Mouse (Mus musculus): ENCODE measurements around the gene Nrxn3. TPM values are rescaled to one million over a fixed set of nuclear protein-coding genes. Genes with fewer than 3 reads are reported as not detected.

Nrxn3 gene
- polyA plus RNA-seq, 1 experiment from 2014 or later, result 3.5 TPM

DNA sequence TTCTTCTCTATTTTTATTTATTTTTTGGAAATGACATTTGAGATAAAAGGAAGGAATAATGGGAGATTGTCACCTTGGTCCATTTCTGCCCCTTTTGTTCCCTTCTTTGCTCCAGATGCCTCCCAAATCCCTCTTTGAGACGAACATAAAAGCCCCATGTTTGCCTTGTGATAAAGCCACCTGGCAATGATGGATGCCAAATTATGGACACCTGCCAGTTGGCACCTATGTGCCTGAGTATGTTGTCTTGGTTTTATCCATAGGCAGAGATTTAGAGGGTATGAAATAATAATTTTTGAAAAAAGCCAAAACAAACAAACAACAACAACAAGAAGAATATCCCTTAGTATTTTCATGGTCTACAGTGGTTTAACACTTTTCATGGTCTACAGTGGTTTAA, 1125.4 kb downstream of the Nrxn3 start:
- Histone ChIP-seq H3K9ac (replicated peaks; ENCODE audit: low read length) (no peak overlapping the region), H3K4me3 (ENCODE audit: low read depth, low read length) (no peak overlapping the region), H3K36me3 (replicated peaks; ENCODE audit: control insufficient read depth, insufficient read depth, low read depth, low read length) (no peaks in the 10 kb centered on the region), H3K27ac (replicated peaks; ENCODE audit: low read depth, low read length) (no peak overlapping the region), H3K4me1 (ENCODE audit: control insufficient read depth, insufficient read depth, low read length) (no peaks in the 10 kb centered on the region), H3K9me3 (replicated peaks; ENCODE audit: control insufficient read depth, low read length) (no peaks in the 10 kb centered on the region), H3K4me2 (ENCODE audit: low read depth, low read length) (no peak overlapping the region), H3K27me3 (ENCODE audit: control insufficient read depth, insufficient read depth, low read length) (no peaks in the 10 kb centered on the region)
- DNase-seq (ENCODE audit: low spot score), result no peak
- 59% methylated on average over 1 of the region's 1 CpGs for WGBS
- no peak for ATAC-seq (replicated peaks; ENCODE audit: insufficient number of reproducible peaks, low FRiP score, low TSS enrichment, low read depth)

DNA sequence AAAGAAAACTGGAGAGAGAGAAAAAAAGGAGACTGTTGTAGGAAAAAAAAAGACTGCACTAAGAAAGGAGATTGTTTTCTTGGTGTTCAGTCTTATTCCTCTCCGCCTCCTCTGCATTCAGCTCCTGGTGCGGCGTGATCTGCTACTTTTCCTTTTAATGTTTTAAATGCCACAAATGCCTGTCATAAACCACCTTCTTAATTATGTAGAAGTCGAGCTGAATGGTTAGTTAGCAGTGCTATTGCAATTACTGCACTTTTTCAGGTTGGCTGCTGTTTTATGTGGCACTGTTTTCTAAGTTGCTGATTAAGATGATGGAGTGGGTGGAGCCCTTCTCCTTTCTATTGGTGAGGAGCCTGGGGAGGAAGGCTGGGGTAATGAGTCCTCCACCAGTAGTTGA, 1131.7 kb downstream of the Nrxn3 start:
- no peak for ATAC-seq (replicated peaks; ENCODE audit: insufficient number of reproducible peaks, low FRiP score, low TSS enrichment, low read depth)
- Histone ChIP-seq H3K27me3 (ENCODE audit: control insufficient read depth, insufficient read depth, low read length) (no peaks in the 10 kb centered on the region), H3K4me3 (ENCODE audit: low read depth, low read length) (no peak overlapping the region), H3K36me3 (replicated peaks; ENCODE audit: control insufficient read depth, insufficient read depth, low read depth, low read length) (no peaks in the 10 kb centered on the region), H3K4me1 (ENCODE audit: control insufficient read depth, insufficient read depth, low read length) (no peaks in the 10 kb centered on the region), H3K9me3 (replicated peaks; ENCODE audit: control insufficient read depth, low read length) (no peaks in the 10 kb centered on the region), H3K4me2 (ENCODE audit: low read depth, low read length) (no peak overlapping the region), H3K27ac (replicated peaks; ENCODE audit: low read depth, low read length) (no peak overlapping the region), H3K9ac (replicated peaks; ENCODE audit: low read length) (no peak overlapping the region)
- WGBS, result 45% methylated on average over 4 of the region's 4 CpGs
- DNase-seq (ENCODE audit: low spot score), result no peak

DNA sequence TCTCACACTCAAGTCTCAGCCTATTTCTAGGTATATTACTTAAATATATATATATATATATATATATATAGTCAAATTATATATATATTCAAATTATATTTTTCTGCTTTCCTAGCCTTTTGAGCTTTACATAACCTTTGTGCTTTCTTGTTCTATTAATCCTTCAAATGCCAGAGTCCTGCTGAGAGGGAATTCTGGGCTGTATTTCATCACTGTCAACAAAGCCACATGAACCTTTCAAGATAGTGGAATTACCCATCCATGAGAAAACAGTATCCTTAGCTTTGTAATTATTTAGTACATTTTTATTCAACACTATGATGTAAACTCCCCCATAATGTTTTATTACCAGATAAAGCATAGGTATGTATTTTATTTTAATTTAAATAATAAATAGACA, 1144.4 kb downstream of the Nrxn3 start:
- no peak overlapping the region for H3K9ac ChIP-seq (replicated peaks; ENCODE audit: low read length)
- DNase-seq (ENCODE audit: low spot score), result no peak
- H3K27me3 ChIP-seq (ENCODE audit: control insufficient read depth, insufficient read depth, low read length), result no peaks in the 10 kb centered on the region
- no peaks in the 10 kb centered on the region for H3K9me3 ChIP-seq (replicated peaks; ENCODE audit: control insufficient read depth, low read length)
- no peaks in the 10 kb centered on the region for H3K36me3 ChIP-seq (replicated peaks; ENCODE audit: control insufficient read depth, insufficient read depth, low read depth, low read length)
- no peaks in the 10 kb centered on the region for H3K4me1 ChIP-seq (ENCODE audit: control insufficient read depth, insufficient read depth, low read length)
- H3K4me3 ChIP-seq (ENCODE audit: low read depth, low read length), result no peak overlapping the region
- no peak overlapping the region for H3K4me2 ChIP-seq (ENCODE audit: low read depth, low read length)
- no peak for ATAC-seq (replicated peaks; ENCODE audit: insufficient number of reproducible peaks, low FRiP score, low TSS enrichment, low read depth)
- no peak overlapping the region for H3K27ac ChIP-seq (replicated peaks; ENCODE audit: low read depth, low read length)

DNA sequence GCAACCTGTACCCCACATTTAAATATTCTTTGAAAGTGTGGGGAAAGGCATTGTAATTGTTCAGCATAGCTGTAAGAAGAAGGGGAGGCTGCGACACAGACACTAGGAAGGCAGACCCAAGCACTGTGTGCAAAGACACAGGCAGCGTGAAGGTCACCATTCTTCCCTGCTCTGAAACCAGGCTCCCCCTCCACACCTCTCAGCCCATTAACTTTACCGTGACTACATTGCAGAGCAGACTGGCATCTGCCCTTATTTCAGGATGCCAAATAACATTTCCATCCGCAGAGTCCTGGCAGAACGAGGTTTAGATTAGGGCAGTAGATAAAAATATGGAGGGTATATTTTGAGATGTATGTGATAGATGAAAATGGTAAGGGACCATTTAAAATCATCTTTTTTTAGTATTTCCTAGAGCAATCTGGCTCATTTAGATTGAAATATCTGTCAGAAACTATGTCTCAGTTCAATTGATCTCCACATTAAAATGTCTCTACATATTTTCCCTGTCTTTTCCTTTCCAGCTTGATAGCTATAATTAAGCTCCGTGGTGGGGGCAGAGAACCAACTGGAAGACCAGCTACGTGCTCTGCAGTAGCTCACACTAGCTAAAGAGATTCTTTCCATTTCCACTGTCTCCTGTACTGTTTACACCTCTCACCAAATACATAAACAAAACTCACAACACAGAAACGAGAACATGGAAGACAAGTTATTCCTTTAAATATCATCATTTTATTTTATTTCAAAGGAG, 1160.1 kb downstream of the Nrxn3 start:
- no peak for DNase-seq (ENCODE audit: low spot score)
- no peak for ATAC-seq (replicated peaks; ENCODE audit: insufficient number of reproducible peaks, low FRiP score, low TSS enrichment, low read depth)

DNA sequence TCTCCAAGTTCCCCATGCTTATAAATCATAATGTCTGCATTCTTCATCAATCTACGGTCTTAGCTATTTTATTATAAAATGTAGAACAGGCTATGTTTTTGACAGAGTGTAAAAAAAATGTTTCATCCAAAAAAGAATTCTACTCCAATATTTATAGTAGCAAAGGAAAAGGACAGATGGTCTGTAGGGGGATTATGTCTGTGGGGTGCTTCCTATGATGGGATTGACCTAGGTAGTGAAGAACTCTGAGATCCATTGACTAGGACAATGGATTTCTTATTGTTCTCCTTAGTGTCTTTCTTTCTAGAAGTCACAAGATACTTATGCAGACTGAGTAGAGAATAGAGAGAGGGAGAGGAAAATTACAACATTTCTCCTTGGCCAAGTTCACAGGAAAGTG, 1161.9 kb downstream of the Nrxn3 start:
- Histone ChIP-seq H3K9ac (replicated peaks; ENCODE audit: low read length) (no peak overlapping the region), H3K27me3 (ENCODE audit: control insufficient read depth, insufficient read depth, low read length) (no peaks in the 10 kb centered on the region), H3K27ac (replicated peaks; ENCODE audit: low read depth, low read length) (no peak overlapping the region), H3K36me3 (replicated peaks; ENCODE audit: control insufficient read depth, insufficient read depth, low read depth, low read length) (no peaks in the 10 kb centered on the region), H3K4me3 (ENCODE audit: low read depth, low read length) (no peak overlapping the region), H3K4me1 (ENCODE audit: control insufficient read depth, insufficient read depth, low read length) (no peaks in the 10 kb centered on the region), H3K4me2 (ENCODE audit: low read depth, low read length) (no peak overlapping the region), H3K9me3 (replicated peaks; ENCODE audit: control insufficient read depth, low read length) (no peaks in the 10 kb centered on the region)
- ATAC-seq (replicated peaks; ENCODE audit: insufficient number of reproducible peaks, low FRiP score, low TSS enrichment, low read depth) (no peak), DNase-seq (ENCODE audit: low spot score) (no peak)
- WGBS, result 92% methylated on average over 1 of the region's 1 CpGs

More for the DNA sequence above, 1160.1 kb downstream of the Nrxn3 start:
- Histone ChIP-seq H3K4me3 (ENCODE audit: low read depth, low read length) (no peak overlapping the region), H3K4me1 (ENCODE audit: control insufficient read depth, insufficient read depth, low read length) (no peaks in the 10 kb centered on the region), H3K36me3 (replicated peaks; ENCODE audit: control insufficient read depth, insufficient read depth, low read depth, low read length) (no peaks in the 10 kb centered on the region), H3K9me3 (replicated peaks; ENCODE audit: control insufficient read depth, low read length) (no peaks in the 10 kb centered on the region), H3K9ac (replicated peaks; ENCODE audit: low read length) (no peak overlapping the region), H3K27ac (replicated peaks; ENCODE audit: low read depth, low read length) (no peak overlapping the region), H3K4me2 (ENCODE audit: low read depth, low read length) (no peak overlapping the region), H3K27me3 (ENCODE audit: control insufficient read depth, insufficient read depth, low read length) (no peaks in the 10 kb centered on the region)
- WGBS, result 70% methylated on average over 8 of the region's 8 CpGs

DNA sequence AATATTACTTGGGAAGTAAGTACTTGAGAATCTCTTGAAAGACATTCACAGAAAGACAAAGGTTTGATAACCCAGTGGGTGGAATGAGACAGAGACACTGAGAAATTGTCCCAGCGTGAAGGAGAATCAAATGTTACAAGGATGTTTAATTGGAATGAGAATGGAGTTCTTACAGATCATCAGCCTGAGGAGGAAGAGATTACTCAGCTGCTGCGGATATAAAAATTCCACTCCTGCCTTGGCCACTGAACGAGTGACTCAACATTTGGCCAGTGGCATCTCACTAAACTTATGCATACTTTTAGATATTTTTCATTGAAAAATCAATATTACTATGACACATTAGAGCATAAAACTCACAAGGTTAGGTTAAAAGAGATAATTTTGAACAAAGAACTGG, 1166.0 kb downstream of the Nrxn3 start:
- Histone ChIP-seq H3K4me2 (ENCODE audit: low read depth, low read length) (no peak overlapping the region), H3K4me1 (ENCODE audit: control insufficient read depth, insufficient read depth, low read length) (no peaks in the 10 kb centered on the region), H3K27ac (replicated peaks; ENCODE audit: low read depth, low read length) (no peak overlapping the region), H3K4me3 (ENCODE audit: low read depth, low read length) (no peak overlapping the region), H3K9me3 (replicated peaks; ENCODE audit: control insufficient read depth, low read length) (no peaks in the 10 kb centered on the region), H3K36me3 (replicated peaks; ENCODE audit: control insufficient read depth, insufficient read depth, low read depth, low read length) (no peaks in the 10 kb centered on the region), H3K27me3 (ENCODE audit: control insufficient read depth, insufficient read depth, low read length) (no peaks in the 10 kb centered on the region), H3K9ac (replicated peaks; ENCODE audit: low read length) (no peak overlapping the region)
- no peak for ATAC-seq (replicated peaks; ENCODE audit: insufficient number of reproducible peaks, low FRiP score, low TSS enrichment, low read depth)
- no peak for DNase-seq (ENCODE audit: low spot score)
- 89% methylated on average over 3 of the region's 3 CpGs for WGBS

DNA sequence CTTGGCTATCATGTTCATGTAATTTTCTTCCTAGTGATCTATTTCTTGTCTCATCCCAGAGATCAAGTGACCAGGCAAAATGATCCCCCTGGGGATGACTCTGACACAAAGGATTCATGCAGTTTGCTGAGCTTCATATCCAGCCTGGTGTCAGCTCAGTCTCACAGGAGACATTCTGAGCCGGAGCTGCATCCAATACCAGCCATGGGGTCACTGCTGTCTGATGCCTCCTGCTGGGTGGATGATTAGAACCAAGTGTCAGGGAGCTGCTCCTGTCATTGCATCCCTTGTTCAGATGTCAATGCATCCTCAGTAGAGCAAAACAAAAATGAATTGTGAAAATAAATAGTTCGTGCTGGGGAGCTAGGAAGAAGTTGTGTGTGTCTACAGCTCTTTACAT, 1174.2 kb downstream of the Nrxn3 start:
- no peaks in the 10 kb centered on the region for H3K4me1 ChIP-seq (ENCODE audit: control insufficient read depth, insufficient read depth, low read length)
- H3K36me3 ChIP-seq (replicated peaks; ENCODE audit: control insufficient read depth, insufficient read depth, low read depth, low read length), result no peaks in the 10 kb centered on the region
- H3K9ac ChIP-seq (replicated peaks; ENCODE audit: low read length), result no peak overlapping the region
- H3K27ac ChIP-seq (replicated peaks; ENCODE audit: low read depth, low read length), result no peak overlapping the region
- H3K4me3 ChIP-seq (ENCODE audit: low read depth, low read length), result no peak overlapping the region
- 30% methylated on average over 2 of the region's 2 CpGs for WGBS
- no peak for ATAC-seq (replicated peaks; ENCODE audit: insufficient number of reproducible peaks, low FRiP score, low TSS enrichment, low read depth)
- no peaks in the 10 kb centered on the region for H3K9me3 ChIP-seq (replicated peaks; ENCODE audit: control insufficient read depth, low read length)
- H3K27me3 ChIP-seq (ENCODE audit: control insufficient read depth, insufficient read depth, low read length), result no peaks in the 10 kb centered on the region
- no peak for DNase-seq (ENCODE audit: low spot score)
- no peak overlapping the region for H3K4me2 ChIP-seq (ENCODE audit: low read depth, low read length)

DNA sequence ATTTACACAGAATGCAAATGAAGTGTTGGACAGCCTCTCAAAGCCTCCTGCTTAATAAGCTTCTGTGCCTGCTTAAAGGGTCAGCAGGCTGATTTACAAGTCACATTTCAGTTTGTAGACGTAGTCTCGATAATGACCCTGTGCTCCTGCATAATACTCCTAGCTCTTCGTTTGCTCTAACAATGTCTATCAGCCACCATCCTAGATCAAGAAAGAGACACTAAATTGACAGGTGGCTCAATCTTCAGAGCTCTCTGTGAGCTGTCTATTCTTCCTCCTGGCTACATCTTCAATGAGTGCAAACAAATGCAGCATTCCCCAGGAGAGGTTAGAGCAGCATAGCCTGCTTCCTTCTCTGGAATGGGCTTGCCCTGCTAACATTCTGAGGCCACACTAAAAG, 1186.9 kb downstream of the Nrxn3 start:
- H3K4me3 ChIP-seq (ENCODE audit: low read depth, low read length), result no peak overlapping the region
- H3K27me3 ChIP-seq (ENCODE audit: control insufficient read depth, insufficient read depth, low read length), result no peaks in the 10 kb centered on the region
- ATAC-seq (replicated peaks; ENCODE audit: insufficient number of reproducible peaks, low FRiP score, low TSS enrichment, low read depth) (no peak), DNase-seq (ENCODE audit: low spot score) (no peak)
- WGBS, result 75% methylated on average over 3 of the region's 3 CpGs
- no peaks in the 10 kb centered on the region for H3K9me3 ChIP-seq (replicated peaks; ENCODE audit: control insufficient read depth, low read length)
- H3K9ac ChIP-seq (replicated peaks; ENCODE audit: low read length), result no peak overlapping the region
- H3K4me1 ChIP-seq (ENCODE audit: control insufficient read depth, insufficient read depth, low read length), result no peaks in the 10 kb centered on the region
- no peaks in the 10 kb centered on the region for H3K36me3 ChIP-seq (replicated peaks; ENCODE audit: control insufficient read depth, insufficient read depth, low read depth, low read length)
- no peak overlapping the region for H3K27ac ChIP-seq (replicated peaks; ENCODE audit: low read depth, low read length)
- no peak overlapping the region for H3K4me2 ChIP-seq (ENCODE audit: low read depth, low read length)
